Mouse (Mus musculus): ENCODE measurements around the gene Olfr638. TPM values are rescaled to one million over a fixed set of nuclear protein-coding genes. Genes with fewer than 3 reads are reported as not detected.

Gene Olfr638
- polyA plus RNA-seq, 1 experiment from 2014 or later: not detected

GRCm38 (mm10) chr7:104026978-104027377 is 28.4 kb downstream of the Olfr638 start:
- 87% methylated on average over 3 of the region's 3 CpGs for WGBS
- Histone ChIP-seq H3K4me3 (ENCODE audit: low read depth, low read length) (no peak overlapping the region), H3K4me1 (ENCODE audit: control insufficient read depth, insufficient read depth, low read length) (no peaks in the 10 kb centered on the region), H3K36me3 (ENCODE audit: control insufficient read depth, insufficient read depth, low read length) (no peaks in the 10 kb centered on the region), H3K27ac (ENCODE audit: low read length) (no peak overlapping the region), H3K27me3 (ENCODE audit: control insufficient read depth, insufficient read depth, low read depth, low read length) (no peaks in the 10 kb centered on the region), H3K9me3 (replicated peaks; ENCODE audit: control insufficient read depth, low read length, poor library complexity, severe bottlenecking) (no peaks in the 10 kb centered on the region), H3K4me2 (ENCODE audit: low read length) (no peak overlapping the region), H3K9ac (ENCODE audit: low read depth, low read length) (no peak overlapping the region)
- no peak for ATAC-seq

- H3K36me3 ChIP-seq (ENCODE audit: control insufficient read depth, insufficient read depth, low read length): no peaks in the 10 kb centered on the region
- H3K4me3 ChIP-seq (ENCODE audit: low read depth, low read length): no peak within 1 kb of the TSS
- H3K9ac ChIP-seq (ENCODE audit: low read depth, low read length): no peak within 1 kb of the TSS
- no peaks in the 10 kb centered on the region for H3K9me3 ChIP-seq (replicated peaks; ENCODE audit: control insufficient read depth, low read length, poor library complexity, severe bottlenecking)
- H3K4me2 ChIP-seq (ENCODE audit: low read length): no peak within 1 kb of the TSS
- H3K27ac ChIP-seq (ENCODE audit: low read length): no peak within 1 kb of the TSS
- H3K4me1 ChIP-seq (ENCODE audit: control insufficient read depth, insufficient read depth, low read length): no peaks in the 10 kb centered on the region
- no peak for ATAC-seq
- WGBS: 71% methylated on average over 1 of the region's 1 CpGs
- H3K27me3 ChIP-seq (ENCODE audit: control insufficient read depth, insufficient read depth, low read depth, low read length): no peaks in the 10 kb centered on the region
These were observed 36.6 kb downstream of the Olfr638 start, which contains the start of gene Olfr641 for GRCm38 (mm10) chr7:104035145-104035544. Gene Olfr641, plus strand, starts transcription at chr7:104035445.

- H3K9ac ChIP-seq (ENCODE audit: low read depth, low read length): no peak overlapping the region
- no peaks in the 10 kb centered on the region for H3K27me3 ChIP-seq (ENCODE audit: control insufficient read depth, insufficient read depth, low read depth, low read length)
- ATAC-seq: no peak
- H3K36me3 ChIP-seq (ENCODE audit: control insufficient read depth, insufficient read depth, low read length): no peaks in the 10 kb centered on the region
- 95% methylated on average over 4 of the region's 4 CpGs for WGBS
- H3K4me1 ChIP-seq (ENCODE audit: control insufficient read depth, insufficient read depth, low read length): no peaks in the 10 kb centered on the region
- no peak overlapping the region for H3K4me2 ChIP-seq (ENCODE audit: low read length)
- H3K4me3 ChIP-seq (ENCODE audit: low read depth, low read length): no peak overlapping the region
- no peaks in the 10 kb centered on the region for H3K9me3 ChIP-seq (replicated peaks; ENCODE audit: control insufficient read depth, low read length, poor library complexity, severe bottlenecking)
- no peak overlapping the region for H3K27ac ChIP-seq (ENCODE audit: low read length)
These were observed 52.2 kb downstream of the Olfr638 start for GRCm38 (mm10) chr7:104050745-104051144.

GRCm38 (mm10) chr7:104052566-104052965 is 54.0 kb downstream of the Olfr638 start, which contains the start of gene Olfr642:
Gene Olfr642, minus strand, starts transcription at chr7:104052666.
- Histone ChIP-seq H3K4me1 (ENCODE audit: control insufficient read depth, insufficient read depth, low read length) (no peaks in the 10 kb centered on the region), H3K27ac (ENCODE audit: low read length) (no peak within 1 kb of the TSS), H3K4me2 (ENCODE audit: low read length) (no peak within 1 kb of the TSS)

More at GRCm38 (mm10) chr7:104052566-104052965, 54.0 kb downstream of the Olfr638 start, which contains the start of gene Olfr642:
- ATAC-seq: no peak
- Histone ChIP-seq H3K9ac (ENCODE audit: low read depth, low read length) (no peak within 1 kb of the TSS), H3K4me3 (ENCODE audit: low read depth, low read length) (no peak within 1 kb of the TSS), H3K9me3 (replicated peaks; ENCODE audit: control insufficient read depth, low read length, poor library complexity, severe bottlenecking) (no peaks in the 10 kb centered on the region), H3K27me3 (ENCODE audit: control insufficient read depth, insufficient read depth, low read depth, low read length) (no peaks in the 10 kb centered on the region), H3K36me3 (ENCODE audit: control insufficient read depth, insufficient read depth, low read length) (no peaks in the 10 kb centered on the region)
- WGBS: 88% methylated on average over 1 of the region's 1 CpGs

Other genes with a start within 250 kb of the Olfr638 start
- gene Olfr630, start 241.4 kb upstream of the Olfr638 start, polyA plus RNA-seq (2015; fragmentation: Nextera tagmentation; extraction: Ambion mirVana): not detected in 2 replicates
- gene Olfr69, start 227.2 kb upstream of the Olfr638 start, polyA plus RNA-seq (2015; fragmentation: Nextera tagmentation; extraction: Ambion mirVana): not detected in 2 replicates
- gene Olfr68, start 219.0 kb upstream of the Olfr638 start, polyA plus RNA-seq (2015; fragmentation: Nextera tagmentation; extraction: Ambion mirVana): not detected in 2 replicates
- gene Olfr67, start 206.9 kb upstream of the Olfr638 start, polyA plus RNA-seq (2015; fragmentation: Nextera tagmentation; extraction: Ambion mirVana): not detected in 2 replicates
- 1,229 and 1,369 TPM in 2 replicates for gene Hbb-bt, start 184.8 kb upstream of the Olfr638 start, polyA plus RNA-seq (2015; fragmentation: Nextera tagmentation; extraction: Ambion mirVana)
- gene Hbb-bs, start 170.7 kb upstream of the Olfr638 start, polyA plus RNA-seq (2015; fragmentation: Nextera tagmentation; extraction: Ambion mirVana): 4,227 and 4,621 TPM in 2 replicates
- gene Hbb-bh2, start 158.2 kb upstream of the Olfr638 start, polyA plus RNA-seq (2015; fragmentation: Nextera tagmentation; extraction: Ambion mirVana): not detected in 2 replicates
- not detected in 2 replicates for gene Hbb-bh1, start 155.6 kb upstream of the Olfr638 start, polyA plus RNA-seq (2015; fragmentation: Nextera tagmentation; extraction: Ambion mirVana)
- gene Hbb-y, start 145.5 kb upstream of the Olfr638 start, polyA plus RNA-seq (2015; fragmentation: Nextera tagmentation; extraction: Ambion mirVana): 6.2 and 23.2 TPM in 2 replicates
- not detected in 2 replicates for gene Olfr66, start 112.5 kb upstream of the Olfr638 start, polyA plus RNA-seq (2015; fragmentation: Nextera tagmentation; extraction: Ambion mirVana)
- gene Olfr64, start 104.3 kb upstream of the Olfr638 start, polyA plus RNA-seq (2015; fragmentation: Nextera tagmentation; extraction: Ambion mirVana): not detected in 2 replicates
- not detected in 2 replicates for gene Olfr65, start 95.3 kb upstream of the Olfr638 start, polyA plus RNA-seq (2015; fragmentation: Nextera tagmentation; extraction: Ambion mirVana)
- not detected in 2 replicates for gene Olfr631, start 69.9 kb upstream of the Olfr638 start, polyA plus RNA-seq (2015; fragmentation: Nextera tagmentation; extraction: Ambion mirVana)
- not detected in 2 replicates for gene Olfr632, start 64.4 kb upstream of the Olfr638 start, polyA plus RNA-seq (2015; fragmentation: Nextera tagmentation; extraction: Ambion mirVana)
- gene Olfr633, start 54.3 kb upstream of the Olfr638 start, polyA plus RNA-seq (2015; fragmentation: Nextera tagmentation; extraction: Ambion mirVana): not detected in 2 replicates
- 0.03 TPM in 1 of 2 replicates, not detected in the other for gene Olfr635, start 27.6 kb upstream of the Olfr638 start, polyA plus RNA-seq (2015; fragmentation: Nextera tagmentation; extraction: Ambion mirVana)
- gene Olfr639, start 18.6 kb downstream of the Olfr638 start, polyA plus RNA-seq (2015; fragmentation: Nextera tagmentation; extraction: Ambion mirVana): 0.04 TPM in 1 of 2 replicates, not detected in the other
- not detected in 2 replicates for gene Olfr640, start 26.8 kb downstream of the Olfr638 start, polyA plus RNA-seq (2015; fragmentation: Nextera tagmentation; extraction: Ambion mirVana)
- gene Olfr641, start 36.7 kb downstream of the Olfr638 start, polyA plus RNA-seq (2015; fragmentation: Nextera tagmentation; extraction: Ambion mirVana): not detected in 2 replicates
- not detected in 2 replicates for gene Olfr642, start 53.9 kb downstream of the Olfr638 start, polyA plus RNA-seq (2015; fragmentation: Nextera tagmentation; extraction: Ambion mirVana)
- not detected in 2 replicates for gene 4930516K23Rik, start 62.7 kb downstream of the Olfr638 start, polyA plus RNA-seq (2015; fragmentation: Nextera tagmentation; extraction: Ambion mirVana)
- not detected in 2 replicates for gene Olfr644, start 73.1 kb downstream of the Olfr638 start, polyA plus RNA-seq (2015; fragmentation: Nextera tagmentation; extraction: Ambion mirVana)
- gene Olfr645, start 86.7 kb downstream of the Olfr638 start, polyA plus RNA-seq (2015; fragmentation: Nextera tagmentation; extraction: Ambion mirVana): not detected in 2 replicates
- not detected in 2 replicates for gene Olfr646, start 106.1 kb downstream of the Olfr638 start, polyA plus RNA-seq (2015; fragmentation: Nextera tagmentation; extraction: Ambion mirVana)
- gene Ubqln5, start 131.1 kb downstream of the Olfr638 start, polyA plus RNA-seq (2015; fragmentation: Nextera tagmentation; extraction: Ambion mirVana): not detected in 2 replicates
- gene Olfr643, start 138.7 kb downstream of the Olfr638 start, polyA plus RNA-seq (2015; fragmentation: Nextera tagmentation; extraction: Ambion mirVana): not detected in 2 replicates
- gene Ubqln3, start 144.5 kb downstream of the Olfr638 start, polyA plus RNA-seq (2015; fragmentation: Nextera tagmentation; extraction: Ambion mirVana): not detected in 2 replicates
- gene Ubqlnl, start 151.8 kb downstream of the Olfr638 start, polyA plus RNA-seq (2015; fragmentation: Nextera tagmentation; extraction: Ambion mirVana): not detected in 2 replicates
- gene Olfm5, start 166.1 kb downstream of the Olfr638 start, polyA plus RNA-seq (2015; fragmentation: Nextera tagmentation; extraction: Ambion mirVana): not detected in 2 replicates
- 0.66 and 0.67 TPM in 2 replicates for gene Olfr648, start 184.6 kb downstream of the Olfr638 start, polyA plus RNA-seq (2015; fragmentation: Nextera tagmentation; extraction: Ambion mirVana)
- gene Olfr649, start 197.2 kb downstream of the Olfr638 start, polyA plus RNA-seq (2015; fragmentation: Nextera tagmentation; extraction: Ambion mirVana): not detected in 2 replicates
- 0.35 and 0.46 TPM in 2 replicates for gene Trim6, start 220.0 kb downstream of the Olfr638 start, polyA plus RNA-seq (2015; fragmentation: Nextera tagmentation; extraction: Ambion mirVana)
- gene Trim34a, start 245.7 kb downstream of the Olfr638 start, polyA plus RNA-seq (2015; fragmentation: Nextera tagmentation; extraction: Ambion mirVana): 0.76 and 0.89 TPM in 2 replicates

Data from midbrain, embryonic 16.5 days (tissue).